20 mouse cellular contexts compared by ENCODE assay signal in genomic region chr10:93041850-93042249, GRCm38 (mm10). TPM values are rescaled to one million over a fixed set of nuclear protein-coding genes. Genes with fewer than 3 reads are reported as not detected.
A peak's percentile ranks its signal among the peaks of the same experiment; 100 is the strongest.
DNase-seq lines count a peak whose midpoint lies in the region; ATAC-seq lines count a peak whose summit lies in the region.
"Had no signal": no experiment of that assay in that cellular context is flagged by ENCODE, and none has a peak within 500 bp of the region (broad histone marks: within the 10 kb centered on the region; RNA-seq: fewer than 3 reads in every experiment).

No protein-coding gene starts in this region.

- ATAC-seq in activated CD4-positive, CD25-positive, alpha-beta regulatory T cell, adult 4 months = peak; percentile 74
- ATAC-seq: forebrain, embryonic 14.5 days; hindbrain, embryonic 16.5 days had no signal

- intact Hi-C loops in gastrocnemius, postnatal 36 days (cut with DNase I) = loop anchor here (10.0 kb wide), 2 partner anchors 253 to 503 kb away; partner anchors contain the start of genes Amdhd1 and Ccdc38

- peak; percentile 74 for DNase-seq in thymus, postnatal 0 days (ENCODE audit: low spot score)
- DNase-seq in thymus, postnatal 36 days = no peak
- peak; percentile 83 for DNase-seq in naive thymus-derived CD4-positive, alpha-beta T cell, adult 2 months (ENCODE audit: low read depth)
- no peak for DNase-seq in cerebellum, adult 18-20 months
- no peak for DNase-seq in gastrocnemius, postnatal 4 days (ENCODE audit: low spot score in 2 of 2)
- DNase-seq in gastrocnemius, postnatal 36 days = no peak
- DNase-seq: adrenal gland, adult 2 months; adrenal gland, postnatal 25 days; cerebellum, adult 2 months; cerebellum, postnatal 10 days; embryo, embryonic 11 days; gastrocnemius, adult 2 months; gastrocnemius, postnatal 25 days; heart, adult 18-20 months; heart, postnatal 10 days; heart, postnatal 4 days had no signal

RNA-seq across cellular contexts. Expression of gene Cfap54, which starts 39.6 kb away (rescaled TPM):
- 0.30 and 0.68 TPM in 2 replicates for polyA plus RNA-seq in thymus, postnatal 0 days (2015; fragmentation: Nextera tagmentation; extraction: Ambion mirVana)
- polyA plus RNA-seq in activated CD4-positive, CD25-positive, alpha-beta regulatory T cell, adult 4 months (2017; shearing (Covaris generic)) = 1 to 10 TPM; 1.3 to 1.4 TPM
- 1 to 10 TPM in 1 of 2 experiments, under 1 TPM in 1; 0.98 to 1.3 TPM for total RNA-seq in gastrocnemius, postnatal 4 days (2021)
- 1 to 10 TPM in 1 of 2 experiments, under 1 TPM in 1; 0.69 to 1.6 TPM for total RNA-seq in gastrocnemius, postnatal 36 days (2021)
- polyA plus RNA-seq: embryonic facial prominence, embryonic 11.5 days had no signal

Comparison
In these comparisons a context has a peak if more than half of its experiments do, and no peak if none do; other contexts are left out.
1. DNase-seq: peak in thymus, postnatal 0 days (single experiment) and naive thymus-derived CD4-positive, alpha-beta T cell, adult 2 months (single experiment); none in thymus, postnatal 36 days (0 of 2), cerebellum, adult 18-20 months (0 of 2), gastrocnemius, postnatal 4 days (0 of 2) and gastrocnemius, postnatal 36 days (0 of 2).